Mouse (Mus musculus) liver, postnatal 0 days (tissue): ENCODE data around the gene Snap47. TPM values are rescaled to one million over a fixed set of nuclear protein-coding genes. Genes with fewer than 3 reads are reported as not detected.

Experiments used
- ATAC-seq: fragments of 200-750 bp; cut with Nextera tagmentation; 2 replicates; pipeline ENCODE4 v1.8.0; 2017; ENCODE audit warnings: mild to moderate bottlenecking, moderate library complexity
- DNase-seq: peaks from one replicate; pipeline ENCODE4 v3.0.0-alpha.2; 2016
- H3K27ac ChIP-seq: fragments of 300-500 bp; sonication (generic); 2 replicates; pipeline ENCODE4 v1.5.1; 2014; ENCODE audit warnings: antibody characterized with exemption, moderate library complexity, mild to moderate bottlenecking, low read depth
- H3K27me3 ChIP-seq: fragments of 300-500 bp; sonication (generic); 2 replicates; pipeline ENCODE4 v1.6.1; 2014; ENCODE audit warnings: low read length, control low read depth, mixed read lengths; ENCODE audit not compliant: insufficient read depth
- H3K36me3 ChIP-seq: fragments of 300-500 bp; sonication (generic); replicated peaks from 2 replicates; pipeline ENCODE4 v1.6.1; 2014; ENCODE audit warnings: mild to moderate bottlenecking, control low read depth, low read length, moderate library complexity, mixed read lengths; ENCODE audit not compliant: insufficient read depth
- H3K4me1 ChIP-seq: fragments of 300-500 bp; sonication (generic); 2 replicates; pipeline ENCODE4 v1.6.1; 2014; ENCODE audit warnings: antibody characterized with exemption, mild to moderate bottlenecking, control low read depth; ENCODE audit not compliant: insufficient read depth
- H3K4me2 ChIP-seq: fragments of 300-500 bp; sonication (generic); 2 replicates; pipeline ENCODE4 v1.6.1; 2014; ENCODE audit warnings: low read depth, mild to moderate bottlenecking, low read length, moderate library complexity, mixed read lengths
- H3K4me3 ChIP-seq: fragments of 300-500 bp; sonication (generic); 2 replicates; pipeline ENCODE4 v1.5.1; 2014; ENCODE audit warnings: low read depth, low read length
- H3K9ac ChIP-seq: fragments of 300-500 bp; sonication (generic); replicated peaks from 2 replicates; pipeline ENCODE4 v1.6.1; 2014; ENCODE audit warnings: mild to moderate bottlenecking, moderate library complexity
- H3K9me3 ChIP-seq: fragments of 300-500 bp; sonication (generic); 2 replicates; pipeline ENCODE4 v1.6.1; 2016; ENCODE audit warnings: mild to moderate bottlenecking, control low read depth, low read length, mixed read lengths
- CTCF ChIP-seq: sonication (generic); IDR thresholded peaks from 2 replicates; pipeline ENCODE4 v1.5.1; 2016; ENCODE audit warnings: antibody characterized with exemption, low read depth
- EP300 ChIP-seq: IDR thresholded peaks from 2 replicates; pipeline ENCODE4 v1.6.1; 2016; ENCODE audit warnings: antibody characterized with exemption, low read depth, mild to moderate bottlenecking
- WGBS: fragments of 180-500 bp; shearing (Covaris S2); extraction: QIAGEN DNeasy Blood & Tissue Kit; methylation state at CpG from one replicate; pipeline ENCODE4 v1.1.7; 2014; ENCODE audit not compliant: insufficient replicate concordance; 5-methylcytosine and 5-hydroxymethylcytosine counted together
- polyA plus RNA-seq: library from polyadenylated mRNA; unstranded; fragments of >200 nt; fragmentation: Nextera tagmentation; extraction: Ambion mirVana; gene quantifications from 2 replicates; pipeline ENCODE4 v1.2.1, GENCODE M21; 2015

Gene Snap47
- polyA plus RNA-seq, 1 experiment from 2014 or later, result 32.4 TPM

- 82% methylated on average over 9 of the region's 9 CpGs for WGBS
- 0 out of 2 replicates have a peak, but pooled peaks cover 2% of the 10 kb centered on the region for H3K36me3 ChIP-seq
- no peak overlapping the region for H3K9ac ChIP-seq
- no peaks in the 10 kb centered on the region for H3K9me3 ChIP-seq
- TF ChIP-seq EP300 (no peak), CTCF (no peak)
- no peak for DNase-seq
- no peak overlapping the region for H3K27ac ChIP-seq
- H3K4me3 ChIP-seq, result no peak overlapping the region
- no peak for ATAC-seq
- H3K4me1 ChIP-seq, result peaks cover 15% of the 10 kb centered on the region
- no peak overlapping the region for H3K4me2 ChIP-seq
- H3K27me3 ChIP-seq, result no peaks in the 10 kb centered on the region
These were observed 22.8 kb downstream of the Snap47 start for GRCm38 (mm10) chr11:59428057-59428660.

- Histone ChIP-seq H3K9me3 (no peaks in the 10 kb centered on the region), H3K4me2 (no peak overlapping the region), H3K27ac (no peak overlapping the region), H3K27me3 (no peaks in the 10 kb centered on the region), H3K4me1 (peaks cover 18% of the 10 kb centered on the region; the same call in 1 of the 2 replicates), H3K4me3 (no peak overlapping the region), H3K9ac (no peak overlapping the region), H3K36me3 (0 out of 2 replicates have a peak, but pooled peaks cover 2% of the 10 kb centered on the region)
- DNase-seq (peak; percentile 26), ATAC-seq (no peak)
- WGBS, result 39% methylated on average over 7 of the region's 7 CpGs
- no peak for TF ChIP-seq EP300
- peak; percentile 49; the same call in 1 of the 2 replicates for TF ChIP-seq CTCF
These were observed 25.3 kb downstream of the Snap47 start for GRCm38 (mm10) chr11:59425671-59426101.

- Histone ChIP-seq H3K9me3 (no peaks in the 10 kb centered on the region), H3K4me2 (no peak overlapping the region), H3K9ac (no peak overlapping the region), H3K4me1 (peaks cover 20% of the 10 kb centered on the region), H3K36me3 (0 out of 2 replicates have a peak, but pooled peaks cover 2% of the 10 kb centered on the region), H3K4me3 (no peak overlapping the region), H3K27ac (peak overlapping the region; percentile 45), H3K27me3 (no peaks in the 10 kb centered on the region)
- ATAC-seq, result peak; percentile 82
- DNase-seq, result peak; percentile 21
- no peak for TF ChIP-seq CTCF
- TF ChIP-seq EP300, result no peak
- 58% methylated on average over 5 of the region's 5 CpGs for WGBS
These were observed 27.9 kb downstream of the Snap47 start for GRCm38 (mm10) chr11:59423010-59423588.

GRCm38 (mm10) chr11:59421967-59422366 lies 29.0 kb downstream of the Snap47 start:
- 44% methylated on average over 2 of the region's 2 CpGs for WGBS

GRCm38 (mm10) chr11:59421436-59421835 lies 29.6 kb downstream of the Snap47 start:
- Histone ChIP-seq H3K9ac (no peak overlapping the region), H3K36me3 (0 out of 2 replicates have a peak, but pooled peaks cover 2% of the 10 kb centered on the region), H3K4me2 (no peak overlapping the region), H3K27me3 (no peaks in the 10 kb centered on the region), H3K9me3 (no peaks in the 10 kb centered on the region), H3K4me1 (peaks cover 20% of the 10 kb centered on the region), H3K27ac (peak overlapping the region; percentile 11; the same call in 1 of the 2 replicates), H3K4me3 (no peak overlapping the region)
- 38% methylated on average over 8 of the region's 8 CpGs for WGBS
- no peak for TF ChIP-seq EP300
- no peak for TF ChIP-seq CTCF
- ATAC-seq (no peak), DNase-seq (peak; percentile 30)

More at GRCm38 (mm10) chr11:59421967-59422366, 29.0 kb downstream of the Snap47 start:
- TF ChIP-seq EP300 (no peak), CTCF (no peak)
- no peak overlapping the region for H3K9ac ChIP-seq
- no peaks in the 10 kb centered on the region for H3K9me3 ChIP-seq
- H3K27ac ChIP-seq, result no peak overlapping the region
- H3K4me1 ChIP-seq, result peaks cover 20% of the 10 kb centered on the region
- H3K27me3 ChIP-seq, result no peaks in the 10 kb centered on the region
- H3K4me2 ChIP-seq, result no peak overlapping the region
- H3K4me3 ChIP-seq, result no peak overlapping the region
- 0 out of 2 replicates have a peak, but pooled peaks cover 2% of the 10 kb centered on the region for H3K36me3 ChIP-seq
- ATAC-seq, result no peak
- no peak for DNase-seq

GRCm38 (mm10) chr11:59418708-59419107 lies 32.3 kb downstream of the Snap47 start:
- Histone ChIP-seq H3K36me3 (no peaks in the 10 kb centered on the region), H3K9me3 (no peaks in the 10 kb centered on the region), H3K4me2 (no peak overlapping the region), H3K4me3 (no peak overlapping the region), H3K27me3 (no peaks in the 10 kb centered on the region), H3K9ac (no peak overlapping the region), H3K27ac (no peak overlapping the region), H3K4me1 (peaks cover 16% of the 10 kb centered on the region)
- peak; percentile 40 for DNase-seq
- 35% methylated on average over 5 of the region's 5 CpGs for WGBS
- no peak for TF ChIP-seq EP300
- TF ChIP-seq CTCF, result no peak
- ATAC-seq, result peak; percentile 2; the same call in 1 of the 2 replicates
